Mouse (Mus musculus) gastrocnemius, postnatal 14 days (tissue): Measurements from ENCODE around the gene Dld. TPM values are rescaled to one million over a fixed set of nuclear protein-coding genes. Genes with fewer than 3 reads are reported as not detected.

Experiments used
- DNase-seq: peaks from one replicate; pipeline ENCODE4 v3.0.0; 2021; ENCODE audit warnings: mixed read lengths
- intact Hi-C: fragments of 180-260 bp; cut with DNase I; formaldehyde crosslinking; loops from one replicate; pipeline ENCODE4 v1.15.1; 2025; ENCODE audit warnings: low total_unique reads
- total RNA-seq, 2 experiments: library from RNA; stranded (reverse); gene quantifications; 2 replicates each; pipeline ENCODE4 v1.2.3; 2021

Dld gene
- total RNA-seq, 2 experiments from 2014 or later, result 181 to 227 TPM

DNA sequence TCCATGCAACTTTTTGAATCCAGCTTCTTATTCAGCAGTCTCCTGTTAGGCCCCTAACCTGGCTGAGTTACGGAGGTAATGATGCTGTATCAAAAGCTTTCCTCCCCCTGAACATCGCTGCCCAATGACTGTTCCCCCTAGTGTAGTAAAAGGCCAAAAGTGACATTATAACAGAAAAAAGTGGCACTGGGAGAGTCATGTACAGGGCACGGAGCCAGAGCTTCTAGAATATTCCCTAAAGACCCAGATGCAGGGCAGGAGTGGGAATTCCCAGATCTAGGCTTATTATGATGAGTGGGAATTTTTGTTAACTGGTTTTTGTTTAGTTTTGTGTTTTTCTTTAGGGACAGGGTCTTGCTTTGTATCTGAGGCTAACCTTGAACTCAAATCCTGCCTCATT lies 52.1 kb downstream of the Dld start:
- no peak for DNase-seq
- intact Hi-C loops, result no loop called here

DNA sequence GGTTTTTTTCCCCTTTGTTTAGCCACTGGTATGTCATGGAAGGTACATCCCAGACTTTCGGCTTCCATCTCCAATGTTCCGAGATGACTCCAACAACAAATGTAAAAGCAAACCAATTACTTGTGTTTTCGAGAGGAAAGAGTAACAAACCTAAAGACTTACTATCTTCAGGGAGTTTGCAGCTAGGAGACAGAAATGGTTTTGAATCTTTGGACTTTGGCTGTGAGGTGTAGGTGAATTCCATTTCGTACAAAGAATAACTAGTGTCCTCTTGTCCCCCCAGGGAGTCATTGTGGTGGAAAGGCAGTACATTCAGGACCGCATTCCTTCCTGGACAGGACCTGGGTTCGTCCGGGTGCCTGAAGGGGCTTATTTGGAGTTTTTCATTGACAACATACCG lies 52.7 kb downstream of the Dld start:
- intact Hi-C loops, result no loop called here
- DNase-seq, result no peak

DNA sequence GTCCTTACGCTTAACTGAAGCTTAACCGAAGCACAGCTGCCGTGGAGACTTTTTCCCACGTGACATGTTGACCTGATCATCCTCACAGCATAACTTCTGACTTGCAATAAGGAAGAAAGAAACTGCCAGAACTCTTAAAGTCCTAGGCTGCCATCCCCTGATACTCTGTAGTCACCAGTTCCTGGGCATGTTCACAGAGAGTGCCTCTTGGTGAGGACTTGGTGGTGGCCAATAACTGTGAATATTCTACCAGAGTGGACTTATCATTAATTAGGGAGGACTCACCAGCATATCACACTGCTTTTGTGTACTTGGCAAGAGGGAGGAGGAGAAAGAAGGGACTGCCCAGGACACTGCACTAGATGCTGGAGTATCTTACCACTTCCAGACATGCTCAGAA lies 53.1 kb downstream of the Dld start:
- intact Hi-C loops, result no loop called here
- DNase-seq, result no peak

GRCm38 (mm10) chr12:31296097-31296496 lies 55.2 kb downstream of the Dld start:
- intact Hi-C loops, result no loop called here
- no peak for DNase-seq

- DNase-seq, result no peak
These were observed 55.7 kb downstream of the Dld start for GRCm38 (mm10) chr12:31295505-31295904.

GRCm38 (mm10) chr12:31294996-31295395 lies 56.3 kb downstream of the Dld start:
- intact Hi-C loops, result no loop called here
- no peak for DNase-seq

More at GRCm38 (mm10) chr12:31295505-31295904, 55.7 kb downstream of the Dld start:
- intact Hi-C loops, result no loop called here

- DNase-seq, result no peak
- intact Hi-C loops, result no loop called here
These were observed 56.7 kb downstream of the Dld start for GRCm38 (mm10) chr12:31294526-31294925.

- intact Hi-C loops, result no loop called here
- DNase-seq, result no peak
These were observed 57.7 kb downstream of the Dld start for GRCm38 (mm10) chr12:31293361-31294142.

DNA sequence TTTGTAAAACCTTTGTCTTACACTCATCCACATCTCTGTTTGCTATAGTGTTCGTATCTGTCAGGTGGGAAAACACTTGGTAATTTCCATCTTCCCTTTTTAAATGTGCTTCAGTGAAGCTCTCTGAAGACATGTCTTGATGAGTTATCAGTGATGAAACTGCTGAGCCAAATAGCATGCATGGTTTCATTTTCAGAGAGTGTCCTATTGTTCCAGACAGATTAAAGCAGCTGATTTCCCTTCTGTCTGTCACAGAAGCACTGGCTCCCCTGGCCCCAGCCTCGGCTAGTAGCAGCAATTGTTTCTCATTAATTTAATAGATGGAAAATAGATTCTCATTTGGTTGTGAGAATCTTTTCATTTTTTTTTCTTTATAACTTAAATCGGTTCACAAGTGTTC lies 60.3 kb downstream of the Dld start:
- DNase-seq, result no peak
- intact Hi-C loops, result no loop called here

- intact Hi-C loops, result no loop called here
- no peak for DNase-seq
These were observed 62.2 kb downstream of the Dld start for GRCm38 (mm10) chr12:31289046-31289445.

GRCm38 (mm10) chr12:31283617-31284136 lies 67.6 kb downstream of the Dld start:
- intact Hi-C loops, result no loop called here
- DNase-seq, result no peak

- DNase-seq, result no peak
- intact Hi-C loops, result no loop called here
These were observed 68.1 kb downstream of the Dld start for GRCm38 (mm10) chr12:31283131-31283530.

DNA sequence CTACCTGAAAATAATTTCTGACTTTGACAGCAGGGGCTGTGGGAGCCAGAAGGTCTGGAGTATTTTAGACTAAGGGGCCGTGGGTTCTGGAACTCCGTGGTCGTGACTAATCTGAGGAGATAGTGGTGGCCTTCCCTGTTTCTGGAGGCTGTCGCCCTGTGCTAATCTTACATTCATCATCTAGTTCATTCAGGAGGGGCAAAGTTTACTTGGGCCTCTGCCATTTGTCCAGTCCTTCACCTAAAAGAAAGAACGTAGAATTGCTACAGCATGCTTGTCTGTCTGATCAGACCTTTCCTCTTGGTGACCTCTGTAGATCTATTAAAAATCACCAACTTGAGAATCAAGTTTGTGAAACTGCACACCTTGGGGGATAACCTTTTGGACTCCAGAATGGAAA lies 69.0 kb downstream of the Dld start:
- intact Hi-C loops, result no loop called here
- no peak for DNase-seq

Other genes with a start within 250 kb of the Dld start
- gene Gm6993, start 110.7 kb downstream of the Dld start, total RNA-seq, result not detected
- gene Lamb1, start 86.2 kb downstream of the Dld start, total RNA-seq, result 100 to 1,000 TPM; 102 to 120 TPM
- gene Slc26a3, start 39.4 kb upstream of the Dld start, total RNA-seq, result not detected
- 1 to 10 TPM; 7.1 to 8.0 TPM for gene Cbll1, start 148.2 kb upstream of the Dld start, total RNA-seq
- gene Slc26a4, start 208.5 kb upstream of the Dld start, total RNA-seq, result not detected